Mouse (Mus musculus): ENCODE measurements around the gene Il10.
"Not testable (repeated sequence)": the region's sequence is repeated elsewhere in the genome, so short reads cannot be mapped to it uniquely, and the experiment has no call there.

Gene Il10

GRCm38 (mm10) chr1:131020425-131021310, 1.0 kb downstream of the Il10 start:
- no peak for DNase-seq

DNA sequence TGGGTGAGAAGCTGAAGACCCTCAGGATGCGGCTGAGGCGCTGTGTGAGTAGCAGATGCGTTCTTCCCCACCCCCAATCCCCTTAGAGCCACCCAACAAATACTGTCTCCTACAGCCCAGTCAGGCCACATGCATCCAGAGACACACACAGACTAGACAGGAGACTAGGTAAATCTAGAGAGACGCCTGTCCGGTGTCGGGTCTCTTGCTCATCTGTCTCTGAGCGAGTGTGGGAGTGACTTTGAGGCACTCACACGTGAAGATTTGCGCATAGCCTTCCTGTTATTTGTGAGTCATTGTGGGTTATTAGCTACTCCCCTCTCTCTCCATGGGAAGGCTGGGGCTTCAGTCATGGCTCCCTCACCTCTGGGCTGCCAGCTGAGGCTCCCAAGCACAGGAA, 1.8 kb downstream of the Il10 start:
- DNase-seq: no peak

DNA sequence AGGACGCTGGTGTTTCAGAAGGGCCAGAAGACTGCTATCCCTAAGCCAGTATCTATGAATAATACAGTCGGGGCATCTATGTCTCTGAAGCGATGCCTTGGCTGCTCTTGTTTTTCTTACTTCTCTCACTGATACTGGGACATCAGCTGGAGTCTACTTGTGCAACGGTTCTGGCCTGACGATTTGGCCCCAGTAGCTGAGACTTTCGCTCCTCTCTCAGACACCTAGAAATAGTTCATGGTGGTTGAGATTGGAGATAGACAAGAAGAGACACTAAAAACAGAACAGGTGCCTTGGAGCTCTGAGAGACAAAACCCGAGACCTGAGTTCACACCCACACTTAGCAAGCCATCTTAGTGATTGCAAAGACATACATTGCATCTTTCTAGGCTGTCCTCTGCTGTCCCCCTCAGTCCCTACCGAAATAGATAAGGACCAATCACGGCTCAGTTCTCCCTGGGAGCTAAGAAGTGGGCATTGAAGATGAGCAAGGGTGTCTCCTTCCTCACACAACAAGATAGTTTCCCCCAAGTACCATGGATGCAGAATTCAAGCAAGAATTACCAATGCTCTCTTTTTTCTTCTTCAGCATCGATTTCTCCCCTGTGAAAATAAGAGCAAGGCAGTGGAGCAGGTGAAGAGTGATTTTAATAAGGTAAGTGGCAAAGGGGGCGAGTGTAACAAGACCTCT, 2.4 kb downstream of the Il10 start:
- no peak for DNase-seq

GRCm38 (mm10) chr1:131022591-131023249, 3.1 kb downstream of the Il10 start:
- peak; percentile 11 for DNase-seq

- not testable (repeated sequence) for DNase-seq
Measured at GRCm38 (mm10) chr1:131023250-131023858, 3.7 kb downstream of the Il10 start.

DNA sequence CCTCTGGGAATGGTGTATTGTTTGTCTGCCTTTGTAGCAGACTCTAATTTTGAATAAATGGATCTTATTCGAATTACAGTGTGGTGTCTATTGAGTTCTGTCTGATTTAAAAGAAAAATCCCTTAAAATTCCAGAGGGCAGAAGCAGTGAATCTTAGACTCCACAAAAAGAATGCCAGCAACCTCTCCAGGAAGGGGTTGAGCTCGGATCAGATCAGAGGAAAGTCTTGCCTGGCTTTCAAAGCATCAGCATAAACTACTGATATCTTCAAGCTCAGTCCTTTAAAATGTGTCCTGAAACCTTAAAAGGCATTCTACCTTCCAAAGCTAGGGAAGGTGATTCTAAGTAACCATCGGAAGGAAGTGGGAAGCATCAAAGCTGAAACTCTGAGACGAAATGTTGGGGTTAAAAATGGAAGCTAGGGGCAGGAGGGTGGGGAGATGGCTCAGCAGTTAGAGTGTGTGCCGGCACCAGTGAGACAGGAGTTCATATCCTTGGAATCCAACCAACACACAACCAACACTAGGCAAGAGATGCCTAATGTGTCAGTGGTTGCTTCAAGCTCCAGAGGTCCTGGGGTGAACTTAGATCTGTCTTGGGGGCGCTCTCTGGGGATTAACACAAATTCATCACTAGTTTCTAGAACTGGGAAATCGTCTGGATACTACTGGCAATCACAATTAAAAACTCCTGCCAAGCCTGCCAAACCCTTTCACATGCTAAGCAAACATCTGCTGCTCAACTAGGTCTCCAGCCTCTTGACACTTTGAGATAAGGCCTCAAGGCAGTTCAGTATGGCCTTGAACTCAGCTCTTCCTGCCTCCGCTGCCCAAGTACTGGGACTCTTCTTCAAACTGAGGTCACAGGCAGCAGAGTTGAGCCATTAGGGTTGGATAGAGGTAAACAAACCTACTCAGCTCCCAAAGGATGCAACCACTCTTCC, 5.5 kb downstream of the Il10 start:
- no peak for DNase-seq

DNA sequence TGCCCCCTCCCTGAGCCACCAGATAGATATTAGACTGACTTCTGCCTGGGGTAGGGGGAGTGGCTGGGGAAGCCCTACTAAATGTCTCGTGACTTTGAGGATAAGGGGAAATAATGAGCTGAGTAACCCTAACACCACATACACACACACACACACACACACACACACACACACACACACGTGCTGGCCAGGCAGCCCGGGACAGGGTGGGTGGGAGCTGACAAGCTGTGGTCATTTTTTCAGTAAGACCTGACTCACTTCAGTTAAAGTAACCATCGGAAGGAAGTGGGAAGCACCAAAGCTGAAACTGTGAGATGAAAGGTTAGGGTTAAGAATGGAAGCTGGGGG, 6.2 kb downstream of the Il10 start:
- DNase-seq: no peak

GRCm38 (mm10) chr1:131029215-131029614, 9.6 kb downstream of the Il10 start:
- DNase-seq: no peak

- no peak for DNase-seq
Measured at GRCm38 (mm10) chr1:131030261-131030660, 10.6 kb downstream of the Il10 start.

DNA sequence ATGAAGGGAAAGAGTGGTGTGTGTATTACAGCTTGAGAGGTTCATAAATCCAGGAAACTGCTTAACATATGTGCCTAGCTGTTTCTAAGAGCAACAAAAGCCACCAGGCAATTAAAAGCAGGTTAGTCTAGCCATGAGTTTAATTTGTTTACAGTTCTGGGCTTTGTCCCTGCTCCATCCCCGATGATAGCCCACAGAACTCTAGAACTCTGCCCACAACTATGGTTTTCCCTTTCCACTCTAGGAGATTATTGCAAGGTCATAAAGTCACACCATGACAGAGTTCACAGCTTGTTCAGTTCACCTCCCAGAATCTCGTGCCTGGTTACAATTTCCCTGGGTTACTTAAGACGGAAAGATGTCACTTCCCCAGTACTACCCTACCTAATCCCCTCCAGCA, 11.6 kb downstream of the Il10 start:
- no peak for DNase-seq

DNA sequence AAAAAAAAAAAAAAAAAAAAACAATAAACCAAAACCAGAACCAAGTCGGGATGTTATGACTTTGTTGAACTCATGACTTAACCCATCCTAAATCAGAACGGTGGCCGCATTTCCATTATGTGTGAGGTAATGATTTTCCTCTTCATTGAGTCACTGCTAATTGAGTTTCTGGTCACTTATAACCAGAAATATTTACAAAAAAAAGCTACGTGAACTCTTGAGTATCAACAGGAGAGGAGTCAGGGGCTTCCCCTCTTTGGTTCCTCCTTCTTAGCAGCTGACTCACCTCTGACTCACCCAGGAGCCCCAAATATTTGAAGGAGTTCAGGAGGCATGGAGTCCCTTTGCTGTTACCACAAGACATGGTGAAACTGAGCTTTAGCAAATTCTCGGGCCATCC, 18.4 kb downstream of the Il10 start:
- no peak for DNase-seq

- no peak for DNase-seq
Measured at GRCm38 (mm10) chr1:131038415-131039017, 18.9 kb downstream of the Il10 start.

DNA sequence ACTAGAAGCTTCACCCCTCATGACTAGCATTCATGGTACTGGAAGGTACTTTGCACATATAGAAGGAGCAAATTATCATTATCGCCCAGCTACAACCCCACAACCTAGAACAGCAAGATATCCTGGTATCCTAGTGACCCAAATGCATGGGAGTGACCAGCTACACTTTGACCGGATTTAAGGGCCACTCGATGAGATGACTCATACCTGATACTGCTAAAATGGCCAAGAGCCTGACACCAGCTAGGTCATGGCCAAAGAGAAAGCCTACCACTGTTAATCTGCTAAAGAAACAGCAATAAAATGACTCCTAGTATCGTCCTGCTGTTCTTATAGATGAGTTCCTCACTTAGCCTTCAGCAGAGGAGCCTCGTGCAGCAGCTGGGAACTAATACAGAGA, 19.8 kb downstream of the Il10 start:
- DNase-seq: no peak

GRCm38 (mm10) chr1:131042263-131042662, 22.6 kb downstream of the Il10 start:
- no peak for DNase-seq

DNA sequence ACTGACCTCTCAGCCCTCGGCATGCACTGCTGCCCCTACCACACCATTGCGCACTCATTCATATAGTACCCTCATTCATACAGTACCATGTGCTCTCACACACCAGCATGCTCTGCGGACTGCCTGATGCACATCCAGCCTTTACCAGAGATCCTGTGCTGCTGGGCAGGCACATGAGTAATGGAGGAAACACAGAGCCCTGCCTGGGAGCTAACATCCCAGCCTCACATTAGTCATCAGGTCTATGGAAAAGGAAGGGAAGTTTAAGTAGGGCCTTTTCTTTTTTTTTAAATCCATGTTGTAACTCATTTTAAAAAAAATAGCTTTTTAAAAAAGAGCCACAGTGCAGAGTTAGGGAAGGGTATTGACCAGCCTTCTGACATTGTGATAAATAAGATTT, 23.1 kb downstream of the Il10 start:
- DNase-seq: no peak

GRCm38 (mm10) chr1:131043636-131044035, 24.0 kb downstream of the Il10 start:
- no peak for DNase-seq

DNA sequence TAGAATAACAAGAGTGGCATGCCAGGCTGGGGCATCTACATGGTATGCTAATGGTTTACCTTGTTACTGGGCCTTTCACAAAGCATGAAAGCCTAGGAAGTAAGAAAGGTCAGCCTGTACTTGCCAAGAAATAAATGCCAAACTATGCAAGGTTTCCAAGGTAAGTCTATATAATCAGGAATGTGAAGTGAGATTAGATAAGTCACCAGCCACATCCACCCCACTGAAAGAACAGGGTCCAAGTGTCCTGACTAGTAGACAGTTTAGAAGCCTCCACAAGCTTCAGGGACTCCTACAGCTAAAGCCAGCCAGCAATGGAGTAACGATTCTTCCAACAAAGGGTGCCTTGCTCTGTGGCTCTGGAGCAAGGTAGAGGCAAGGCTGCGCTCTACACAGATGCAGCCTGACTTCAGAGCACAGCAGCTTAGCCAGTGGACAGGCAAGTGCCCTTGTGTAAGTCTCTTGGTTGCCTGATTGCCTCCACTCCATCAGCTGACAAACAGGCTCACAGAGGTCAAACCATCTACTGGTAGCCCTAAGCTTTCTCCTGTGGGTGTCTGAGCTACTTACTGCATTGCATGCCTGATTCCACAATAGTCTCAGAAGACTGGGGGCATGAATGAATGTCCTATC, 26.2 kb downstream of the Il10 start:
- no peak for DNase-seq

- no peak for DNase-seq
Measured at GRCm38 (mm10) chr1:131046607-131047006, 27.0 kb downstream of the Il10 start.

GRCm38 (mm10) chr1:131048121-131048863, 28.6 kb downstream of the Il10 start:
- DNase-seq: peak; percentile 80

- no peak for DNase-seq
Measured at GRCm38 (mm10) chr1:131048946-131049345, 29.3 kb downstream of the Il10 start.
